Mouse (Mus musculus): ENCODE measurements around the gene Hoxa6. TPM values are rescaled to one million over a fixed set of nuclear protein-coding genes. Genes with fewer than 3 reads are reported as not detected.
A peak's percentile ranks its signal among the peaks of the same experiment; 100 is the strongest.

Gene Hoxa6
- not detected in 2 replicates for polyA plus RNA-seq (2014; fragmentation: Nextera tagmentation; extraction: Ambion mirVana)

GRCm38 (mm10) chr6:52208072-52208867 lies at the start of gene Hoxa6:
TSS of gene Hoxa6 (minus strand) at chr6:52208722.
- ATAC-seq (replicated peaks; ENCODE audit: low FRiP score) (no peak), DNase-seq (ENCODE audit: low spot score) (peak; percentile 55)
- no peak within 1 kb of the TSS for H3K27ac ChIP-seq (ENCODE audit: low read depth, low read length)
- no peaks in the 10 kb centered on the region for H3K36me3 ChIP-seq (ENCODE audit: control insufficient read depth, insufficient read depth, low read length)
- no peak within 1 kb of the TSS for H3K9ac ChIP-seq (ENCODE audit: low read length)
- H3K9me3 ChIP-seq (ENCODE audit: control insufficient read depth, low read length) = no peaks in the 10 kb centered on the region
- H3K27me3 ChIP-seq (ENCODE audit: control insufficient read depth, insufficient read depth, low read length) = peaks cover 99% of the 10 kb centered on the region
- peaks cover 7% of the 10 kb centered on the region; the same call in 1 of the 2 replicates for H3K4me1 ChIP-seq (replicated peaks; ENCODE audit: control insufficient read depth, insufficient read depth, low read length)
- H3K4me2 ChIP-seq (ENCODE audit: low read depth, low read length, severe bottlenecking) = no peak within 1 kb of the TSS
- H3K4me3 ChIP-seq (ENCODE audit: low read depth, low read length) = no peak within 1 kb of the TSS
- WGBS = 1% methylated on average over 47 of the region's 47 CpGs

GRCm38 (mm10) chr6:52256956-52257355 lies 48.4 kb upstream of the Hoxa6 start:
- Histone ChIP-seq H3K36me3 (ENCODE audit: control insufficient read depth, insufficient read depth, low read length) (no peaks in the 10 kb centered on the region), H3K4me1 (replicated peaks; ENCODE audit: control insufficient read depth, insufficient read depth, low read length) (peaks cover 8% of the 10 kb centered on the region; the same call in 1 of the 2 replicates), H3K27me3 (ENCODE audit: control insufficient read depth, insufficient read depth, low read length) (peaks cover 87% of the 10 kb centered on the region), H3K4me3 (ENCODE audit: low read depth, low read length) (no peak overlapping the region), H3K27ac (ENCODE audit: low read depth, low read length) (no peak overlapping the region), H3K9me3 (ENCODE audit: control insufficient read depth, low read length) (no peaks in the 10 kb centered on the region), H3K9ac (ENCODE audit: low read length) (no peak overlapping the region), H3K4me2 (ENCODE audit: low read depth, low read length, severe bottlenecking) (no peak overlapping the region)
- DNase-seq (ENCODE audit: low spot score) (peak; percentile 83), ATAC-seq (replicated peaks; ENCODE audit: low FRiP score) (no peak)
- 2% methylated on average over 6 of the region's 6 CpGs for WGBS

GRCm38 (mm10) chr6:52253511-52254500 lies 45.3 kb upstream of the Hoxa6 start:
- Histone ChIP-seq H3K27me3 (ENCODE audit: control insufficient read depth, insufficient read depth, low read length) (peaks cover 89% of the 10 kb centered on the region), H3K4me1 (replicated peaks; ENCODE audit: control insufficient read depth, insufficient read depth, low read length) (peaks cover 3% of the 10 kb centered on the region; the same call in 1 of the 2 replicates), H3K9me3 (ENCODE audit: control insufficient read depth, low read length) (no peaks in the 10 kb centered on the region), H3K9ac (ENCODE audit: low read length) (no peak overlapping the region), H3K4me3 (ENCODE audit: low read depth, low read length) (no peak overlapping the region), H3K27ac (ENCODE audit: low read depth, low read length) (no peak overlapping the region), H3K36me3 (ENCODE audit: control insufficient read depth, insufficient read depth, low read length) (no peaks in the 10 kb centered on the region), H3K4me2 (ENCODE audit: low read depth, low read length, severe bottlenecking) (no peak overlapping the region)
- WGBS = under 1% methylated on average over 59 of the region's 59 CpGs
- DNase-seq (ENCODE audit: low spot score) (peak; percentile 71), ATAC-seq (replicated peaks; ENCODE audit: low FRiP score) (no peak)

- Histone ChIP-seq H3K4me2 (ENCODE audit: low read depth, low read length, severe bottlenecking) (no peak overlapping the region), H3K27me3 (ENCODE audit: control insufficient read depth, insufficient read depth, low read length) (peaks cover 90% of the 10 kb centered on the region), H3K27ac (ENCODE audit: low read depth, low read length) (no peak overlapping the region), H3K36me3 (ENCODE audit: control insufficient read depth, insufficient read depth, low read length) (no peaks in the 10 kb centered on the region), H3K9ac (ENCODE audit: low read length) (no peak overlapping the region), H3K9me3 (ENCODE audit: control insufficient read depth, low read length) (no peaks in the 10 kb centered on the region), H3K4me3 (ENCODE audit: low read depth, low read length) (no peak overlapping the region), H3K4me1 (replicated peaks; ENCODE audit: control insufficient read depth, insufficient read depth, low read length) (peaks cover 3% of the 10 kb centered on the region; the same call in 1 of the 2 replicates)
- WGBS = 2% methylated on average over 35 of the region's 35 CpGs
- peak; percentile 61 for DNase-seq (ENCODE audit: low spot score)
- ATAC-seq (replicated peaks; ENCODE audit: low FRiP score) = no peak
These were observed 44.4 kb upstream of the Hoxa6 start for GRCm38 (mm10) chr6:52252775-52253376.

- Histone ChIP-seq H3K4me3 (ENCODE audit: low read depth, low read length) (no peak overlapping the region), H3K4me1 (replicated peaks; ENCODE audit: control insufficient read depth, insufficient read depth, low read length) (peaks cover 3% of the 10 kb centered on the region; the same call in 1 of the 2 replicates), H3K27me3 (ENCODE audit: control insufficient read depth, insufficient read depth, low read length) (peaks cover 91% of the 10 kb centered on the region), H3K9me3 (ENCODE audit: control insufficient read depth, low read length) (no peaks in the 10 kb centered on the region), H3K27ac (ENCODE audit: low read depth, low read length) (no peak overlapping the region), H3K4me2 (ENCODE audit: low read depth, low read length, severe bottlenecking) (no peak overlapping the region), H3K9ac (ENCODE audit: low read length) (no peak overlapping the region), H3K36me3 (ENCODE audit: control insufficient read depth, insufficient read depth, low read length) (no peaks in the 10 kb centered on the region)
- ATAC-seq (replicated peaks; ENCODE audit: low FRiP score) (no peak), DNase-seq (ENCODE audit: low spot score) (peak; percentile 62)
- 1% methylated on average over 24 of the region's 24 CpGs for WGBS
These were observed 43.7 kb upstream of the Hoxa6 start for GRCm38 (mm10) chr6:52252016-52252774.

GRCm38 (mm10) chr6:52251177-52251879 lies 42.8 kb upstream of the Hoxa6 start:
- DNase-seq (ENCODE audit: low spot score) (no peak), ATAC-seq (replicated peaks; ENCODE audit: low FRiP score) (no peak)
- H3K36me3 ChIP-seq (ENCODE audit: control insufficient read depth, insufficient read depth, low read length) = no peaks in the 10 kb centered on the region
- H3K27me3 ChIP-seq (ENCODE audit: control insufficient read depth, insufficient read depth, low read length) = peaks cover 93% of the 10 kb centered on the region
- H3K4me1 ChIP-seq (replicated peaks; ENCODE audit: control insufficient read depth, insufficient read depth, low read length) = peaks cover 3% of the 10 kb centered on the region; the same call in 1 of the 2 replicates
- no peak overlapping the region for H3K27ac ChIP-seq (ENCODE audit: low read depth, low read length)
- H3K4me2 ChIP-seq (ENCODE audit: low read depth, low read length, severe bottlenecking) = no peak overlapping the region
- H3K9me3 ChIP-seq (ENCODE audit: control insufficient read depth, low read length) = no peaks in the 10 kb centered on the region
- 9% methylated on average over 7 of the region's 7 CpGs for WGBS
- H3K4me3 ChIP-seq (ENCODE audit: low read depth, low read length) = no peak overlapping the region
- no peak overlapping the region for H3K9ac ChIP-seq (ENCODE audit: low read length)

- Histone ChIP-seq H3K4me2 (ENCODE audit: low read depth, low read length, severe bottlenecking) (no peak overlapping the region), H3K27me3 (ENCODE audit: control insufficient read depth, insufficient read depth, low read length) (peaks cover 95% of the 10 kb centered on the region), H3K9ac (ENCODE audit: low read length) (no peak overlapping the region), H3K4me3 (ENCODE audit: low read depth, low read length) (no peak overlapping the region), H3K9me3 (ENCODE audit: control insufficient read depth, low read length) (no peaks in the 10 kb centered on the region), H3K36me3 (ENCODE audit: control insufficient read depth, insufficient read depth, low read length) (no peaks in the 10 kb centered on the region), H3K4me1 (replicated peaks; ENCODE audit: control insufficient read depth, insufficient read depth, low read length) (peaks cover 6% of the 10 kb centered on the region; the same call in 1 of the 2 replicates), H3K27ac (ENCODE audit: low read depth, low read length) (no peak overlapping the region)
- DNase-seq (ENCODE audit: low spot score) (peak; percentile 42), ATAC-seq (replicated peaks; ENCODE audit: low FRiP score) (no peak)
- WGBS = 3% methylated on average over 4 of the region's 4 CpGs
These were observed 41.3 kb upstream of the Hoxa6 start for GRCm38 (mm10) chr6:52249826-52250225.
